Mouse (Mus musculus): ENCODE measurements around the gene Tmem52b. TPM values are rescaled to one million over a fixed set of nuclear protein-coding genes. Genes with fewer than 3 reads are reported as not detected.

Gene Tmem52b
- total and polyA plus RNA-seq, 3 experiments: not detected

GRCm38 (mm10) chr6:129515068-129515467, 2.7 kb downstream of the Tmem52b start:
- no peak for TF ChIP-seq NRF1 (IDR thresholded peaks at IDR 0.05; ENCODE audit: low read depth, low read length)
- no peak for TF ChIP-seq UBTF (IDR thresholded peaks at IDR 0.05; ENCODE audit: low read depth, low read length)
- TF ChIP-seq MEF2A (IDR thresholded peaks at IDR 0.05; ENCODE audit: borderline replicate concordance, low read depth, low read length): no peak
- TF ChIP-seq POLR2A (IDR thresholded peaks at IDR 0.05; ENCODE audit: low read depth, low read length): no peak
- TF ChIP-seq EP300 (IDR thresholded peaks at IDR 0.05; ENCODE audit: low read length): no peak
- no peak for TF ChIP-seq IRF4 (IDR thresholded peaks at IDR 0.05; ENCODE audit: low read depth, low read length)
- TF ChIP-seq SIN3A (IDR thresholded peaks at IDR 0.05; ENCODE audit: low read length): no peak
- TF ChIP-seq USF2 (conservative IDR thresholded peaks at IDR 0.05; ENCODE audit: low read depth, low read length): no peak
- TF ChIP-seq PAX5 (IDR thresholded peaks at IDR 0.05; ENCODE audit: low read length): no peak
- no peak for TF ChIP-seq TBP (conservative IDR thresholded peaks at IDR 0.05; ENCODE audit: low read depth, low read length)
- TF ChIP-seq JUND (conservative IDR thresholded peaks at IDR 0.05; ENCODE audit: low read depth, low read length): no peak
- TF ChIP-seq BHLHE40 (IDR thresholded peaks at IDR 0.05; ENCODE audit: low read depth, low read length): no peak
- no peak for TF ChIP-seq E2F4 (IDR thresholded peaks at IDR 0.05; ENCODE audit: insufficient replicate concordance, low read depth, low read length)
- TF ChIP-seq MYC (IDR thresholded peaks at IDR 0.05; ENCODE audit: low read depth, low read length): no peak
- TF ChIP-seq SMC3 (IDR thresholded peaks at IDR 0.05; ENCODE audit: low read depth, low read length): no peak
- no peak overlapping the region for H3K4me2 ChIP-seq (ENCODE audit: insufficient read depth, low read depth, poor library complexity, severe bottlenecking)
- DNase-seq (ENCODE audit: extremely low read depth): no peak
- no peak overlapping the region for H3K4me3 ChIP-seq (replicated peaks in 1 of 3; ENCODE audit: low read depth in 2 of 3, low read length in 2 of 3, poor library complexity in 1 of 3)
- H3K4me1 ChIP-seq (ENCODE audit: control insufficient read depth in 1 of 2, insufficient read depth in 2 of 2): peaks cover 0 to 4% of the 10 kb centered on the region in 2 experiments; a peak in 1 of 4 replicates
- H3K9me3 ChIP-seq (replicated peaks; ENCODE audit: low read length): no peaks in the 10 kb centered on the region
- no peak overlapping the region for H3K9ac ChIP-seq (ENCODE audit: insufficient read depth, low read depth)
- dilution Hi-C loops (cut with MboI; ENCODE audit: extremely low pct_ligation_motif_present, extremely low pct_unique_long_range_greater_than_20kb, low sequenced_read_pairs) (no loop called here), in situ Hi-C loops (cut with MboI; ENCODE audit: low pct_ligation_motif_present, low pct_unique_long_range_greater_than_20kb, low sequenced_read_pairs) (loop anchor here (10.0 kb wide), 1 partner anchor 130 kb away; the partner anchor contains the start of gene Clec12b)
- H3K27ac ChIP-seq (ENCODE audit: insufficient read depth, low read depth): no peak overlapping the region
- no peaks in the 10 kb centered on the region for H3K27me3 ChIP-seq (replicated peaks)
- no peaks in the 10 kb centered on the region for H3K36me3 ChIP-seq (replicated peaks in 1 of 2; ENCODE audit: control insufficient read depth in 1 of 2, insufficient read depth in 1 of 2, low read length in 1 of 2)
- no peaks in the 10 kb centered on the region for H3K79me2 ChIP-seq (replicated peaks; ENCODE audit: control insufficient read depth, extremely low read depth, insufficient read depth, poor library complexity, severe bottlenecking)

- Histone ChIP-seq H3K27me3 (replicated peaks) (no peaks in the 10 kb centered on the region), H3K4me2 (ENCODE audit: insufficient read depth, low read depth, poor library complexity, severe bottlenecking) (no peak overlapping the region), H3K9ac (ENCODE audit: insufficient read depth, low read depth) (no peak overlapping the region), H3K27ac (ENCODE audit: insufficient read depth, low read depth) (no peak overlapping the region), H3K79me2 (replicated peaks; ENCODE audit: control insufficient read depth, extremely low read depth, insufficient read depth, poor library complexity, severe bottlenecking) (no peaks in the 10 kb centered on the region), H3K9me3 (replicated peaks; ENCODE audit: low read length) (no peaks in the 10 kb centered on the region), H3K4me3 (replicated peaks in 1 of 3; ENCODE audit: low read depth in 2 of 3, low read length in 2 of 3, poor library complexity in 1 of 3) (no peak overlapping the region), H3K4me1 (ENCODE audit: control insufficient read depth in 1 of 2, insufficient read depth in 2 of 2) (peaks cover 0 to 4% of the 10 kb centered on the region in 2 experiments; a peak in 1 of 4 replicates), H3K36me3 (replicated peaks in 1 of 2; ENCODE audit: control insufficient read depth in 1 of 2, insufficient read depth in 1 of 2, low read length in 1 of 2) (no peaks in the 10 kb centered on the region)
- in situ Hi-C loops (cut with MboI; ENCODE audit: low pct_ligation_motif_present, low pct_unique_long_range_greater_than_20kb, low sequenced_read_pairs): loop anchor here (10.0 kb wide), 1 partner anchor 132 kb away; the partner anchor contains the start of gene Clec12b
- dilution Hi-C loops (cut with MboI; ENCODE audit: extremely low pct_ligation_motif_present, extremely low pct_unique_long_range_greater_than_20kb, low sequenced_read_pairs): no loop called here
- no peak for TF ChIP-seq EP300 (IDR thresholded peaks at IDR 0.05; ENCODE audit: low read length)
- no peak for TF ChIP-seq CTCF (conservative IDR thresholded peaks at IDR 0.05 in 1 of 2, IDR thresholded peaks at IDR 0.05 in 1 of 2; ENCODE audit: low read depth in 2 of 2, low read length in 2 of 2)
- no peak for TF ChIP-seq KAT2A (IDR thresholded peaks at IDR 0.05; ENCODE audit: insufficient replicate concordance, low read length)
- no peak for TF ChIP-seq MYC (IDR thresholded peaks at IDR 0.05; ENCODE audit: low read depth, low read length)
- DNase-seq (ENCODE audit: extremely low read depth): no peak
Observed at GRCm38 (mm10) chr6:129516388-129516787, 4.0 kb downstream of the Tmem52b start.

Data from CH12.LX (cell line).